ENCODE assay signal across 26 mouse cellular contexts in the genomic region with DNA sequence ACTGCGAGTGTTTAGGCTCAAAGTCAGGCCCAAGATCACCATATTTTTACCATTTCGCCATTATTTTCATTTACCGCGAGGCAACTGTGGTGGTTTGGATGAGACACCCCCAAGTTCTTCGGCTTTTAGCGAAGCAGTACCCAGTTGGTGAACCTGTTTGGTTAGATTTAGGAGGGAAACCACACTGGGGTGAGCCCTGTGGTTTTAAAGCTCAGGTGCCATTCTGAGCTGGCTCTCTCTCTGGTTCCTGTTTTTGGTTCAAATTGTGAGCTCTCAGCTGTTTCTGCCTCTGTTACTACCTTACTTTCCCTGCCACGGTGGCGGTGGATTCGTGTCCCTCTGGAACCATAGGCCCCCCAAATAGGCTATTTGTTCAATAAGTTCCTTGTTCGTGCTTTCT.
DNase-seq lines count a peak whose midpoint lies in the region; ATAC-seq lines count a peak whose summit lies in the region.
"Had no signal": no experiment of that assay in that cellular context is flagged by ENCODE, and none has a peak within 500 bp of the region (broad histone marks: within the 10 kb centered on the region; RNA-seq: fewer than 3 reads in every experiment).

No protein-coding gene starts in this region.

- H3K9me3 ChIP-seq in heart, embryonic 11.5 days (replicated peaks; ENCODE audit: control insufficient read depth, low read length), result no peaks in the 10 kb centered on the region
- no peaks in the 10 kb centered on the region for H3K9me3 ChIP-seq in neural tube, embryonic 15.5 days (replicated peaks)
- H3K9me3 ChIP-seq in limb, embryonic 10.5 days (replicated peaks), result no peaks in the 10 kb centered on the region
- no peaks in the 10 kb centered on the region for H3K9me3 ChIP-seq in hindbrain, embryonic 14.5 days (ENCODE audit: control insufficient read depth, low read length)
- H3K9me3 ChIP-seq: forebrain, embryonic 10.5 days; forebrain, embryonic 13.5 days; heart, embryonic 13.5 days; hindbrain, embryonic 12.5 days; intestine, embryonic 15.5 days had no signal

- peak; percentile 55 for DNase-seq in heart, adult 11 months
- peak; percentile 10 for DNase-seq in neural tube, embryonic 10.5 days (ENCODE audit: extremely low spot score, low spot score)
- peak; percentile 23 for DNase-seq in limb, embryonic 10.5 days (ENCODE audit: low spot score)
- no peak for DNase-seq in hindbrain, embryonic 14.5 days (ENCODE audit: low spot score)
- no peak for DNase-seq in yolk sac, embryonic 10.5 days (ENCODE audit: low spot score)
- DNase-seq: adrenal gland, adult 2 months; adrenal gland, postnatal 14 days; B cell, adult 2 months; cerebellum, adult 11 months; cerebellum, adult 2 months; cerebellum, adult 9-11 months; cerebellum, postnatal 25 days; embryo, embryonic 11 days; gastrocnemius, postnatal 10 days; heart, adult 2 months; heart, postnatal 14 days had no signal

- H3K4me1 ChIP-seq in heart, embryonic 11.5 days (ENCODE audit: control insufficient read depth, insufficient read depth, low read length), result peaks cover 27% of the 10 kb centered on the region
- H3K4me1 ChIP-seq in neural tube, embryonic 15.5 days, result peaks cover 12% of the 10 kb centered on the region
- peaks cover 20% of the 10 kb centered on the region for H3K4me1 ChIP-seq in limb, embryonic 10.5 days
- H3K4me1 ChIP-seq in hindbrain, embryonic 14.5 days (replicated peaks; ENCODE audit: control insufficient read depth, insufficient read depth, low read length), result peaks cover 24% of the 10 kb centered on the region

- WGBS in heart, embryonic 11.5 days (ENCODE audit: insufficient replicate concordance), result 85% methylated on average over 10 of the region's 10 CpGs
- WGBS in neural tube, embryonic 15.5 days, result 85% methylated on average over 10 of the region's 10 CpGs
- 94% methylated on average over 10 of the region's 10 CpGs for WGBS in limb, embryonic 10.5 days
- 86% methylated on average over 10 of the region's 10 CpGs for WGBS in hindbrain, embryonic 14.5 days

- ATAC-seq in heart, embryonic 11.5 days (replicated peaks; ENCODE audit: insufficient number of reproducible peaks, low FRiP score, low TSS enrichment), result no peak
- no peak for ATAC-seq in neural tube, embryonic 15.5 days (ENCODE audit: low FRiP score)
- peak; percentile 46; the same call in 1 of the 2 replicates for ATAC-seq in common myeloid progenitor, adult 5-6 weeks (replicated peaks; ENCODE audit: low read depth, poor library complexity, severe bottlenecking)
- ATAC-seq in hindbrain, embryonic 14.5 days (ENCODE audit: low FRiP score), result no peak
- ATAC-seq: forebrain, embryonic 13.5 days; forebrain, embryonic 16.5 days; hindbrain, embryonic 16.5 days; intestine, embryonic 15.5 days had no signal

- no peak overlapping the region for H3K4me3 ChIP-seq in heart, embryonic 11.5 days (ENCODE audit: low read depth, low read length)
- H3K4me3 ChIP-seq in neural tube, embryonic 15.5 days (replicated peaks), result no peak overlapping the region
- H3K4me3 ChIP-seq in limb, embryonic 10.5 days, result no peak overlapping the region
- no peak overlapping the region for H3K4me3 ChIP-seq in hindbrain, embryonic 14.5 days (replicated peaks; ENCODE audit: low read length)
- H3K4me3 ChIP-seq: forebrain, embryonic 10.5 days; forebrain, embryonic 13.5 days; heart, adult 2 months; heart, embryonic 13.5 days; hindbrain, embryonic 12.5 days; intestine, embryonic 15.5 days had no signal

- no peak overlapping the region for H3K27ac ChIP-seq in heart, embryonic 11.5 days (ENCODE audit: low read depth, low read length)
- H3K27ac ChIP-seq in neural tube, embryonic 15.5 days (replicated peaks), result no peak overlapping the region
- no peak overlapping the region for H3K27ac ChIP-seq in limb, embryonic 10.5 days
- H3K27ac ChIP-seq in hindbrain, embryonic 14.5 days, result no peak overlapping the region
- H3K27ac ChIP-seq: forebrain, embryonic 10.5 days; heart, adult 2 months; heart, embryonic 13.5 days; hindbrain, embryonic 12.5 days; intestine, embryonic 15.5 days had no signal

- no peaks in the 10 kb centered on the region for H3K27me3 ChIP-seq in heart, embryonic 11.5 days (ENCODE audit: control insufficient read depth, insufficient read depth, low read length)
- no peaks in the 10 kb centered on the region for H3K27me3 ChIP-seq in neural tube, embryonic 15.5 days (replicated peaks)
- H3K27me3 ChIP-seq in limb, embryonic 10.5 days (ENCODE audit: low read depth, poor library complexity, severe bottlenecking), result no peaks in the 10 kb centered on the region
- no peaks in the 10 kb centered on the region for H3K27me3 ChIP-seq in hindbrain, embryonic 14.5 days (ENCODE audit: control insufficient read depth, insufficient read depth, low read length)
- H3K27me3 ChIP-seq: forebrain, embryonic 13.5 days; heart, embryonic 13.5 days; hindbrain, embryonic 12.5 days; intestine, embryonic 15.5 days had no signal

- H3K4me2 ChIP-seq in heart, embryonic 11.5 days, result no peak overlapping the region
- no peak overlapping the region for H3K4me2 ChIP-seq in neural tube, embryonic 15.5 days
- H3K4me2 ChIP-seq in hindbrain, embryonic 14.5 days (replicated peaks), result no peak overlapping the region
- H3K4me2 ChIP-seq: forebrain, embryonic 13.5 days; heart, embryonic 13.5 days; hindbrain, embryonic 12.5 days; intestine, embryonic 15.5 days had no signal

- H3K36me3 ChIP-seq in heart, embryonic 11.5 days (ENCODE audit: control insufficient read depth, insufficient read depth, low read length), result no peaks in the 10 kb centered on the region
- H3K36me3 ChIP-seq in neural tube, embryonic 15.5 days, result no peaks in the 10 kb centered on the region
- no peaks in the 10 kb centered on the region for H3K36me3 ChIP-seq in limb, embryonic 10.5 days
- H3K36me3 ChIP-seq in hindbrain, embryonic 14.5 days (replicated peaks; ENCODE audit: control insufficient read depth, insufficient read depth), result no peaks in the 10 kb centered on the region
- H3K36me3 ChIP-seq: forebrain, embryonic 10.5 days; heart, embryonic 13.5 days; hindbrain, embryonic 12.5 days; intestine, embryonic 15.5 days had no signal

- H3K9ac ChIP-seq in heart, embryonic 11.5 days (ENCODE audit: low read depth, low read length), result no peak overlapping the region
- no peak overlapping the region for H3K9ac ChIP-seq in neural tube, embryonic 15.5 days (replicated peaks)
- no peak overlapping the region for H3K9ac ChIP-seq in hindbrain, embryonic 14.5 days
- H3K9ac ChIP-seq: forebrain, embryonic 13.5 days; heart, embryonic 13.5 days; hindbrain, embryonic 12.5 days; intestine, embryonic 15.5 days had no signal

Comparison
In these comparisons a context has a peak if more than half of its experiments do, and no peak if none do; other contexts are left out.
1. DNase-seq: peak in heart, adult 11 months (single experiment), neural tube, embryonic 10.5 days (single experiment) and limb, embryonic 10.5 days (single experiment); none in hindbrain, embryonic 14.5 days (single experiment) and yolk sac, embryonic 10.5 days (single experiment).